Mouse (Mus musculus) gastrocnemius, adult 8-10 months (tissue): Measurements from ENCODE around the gene Sar1b. TPM values are rescaled to one million over a fixed set of nuclear protein-coding genes. Genes with fewer than 3 reads are reported as not detected.
"Not testable (repeated sequence)": the region's sequence is repeated elsewhere in the genome, so short reads cannot be mapped to it uniquely, and the experiment has no call there.

ENCODE experiments used
- DNase-seq, 2 experiments: peaks; one replicate each; pipeline ENCODE4 v3.0.0; 2022; ENCODE audit warnings: low spot score in 2 of 2
- total RNA-seq, 4 experiments: library from RNA; stranded (reverse); gene quantifications; 2 replicates each; pipeline ENCODE4 v1.2.4; 2022

The Sar1b gene
- total RNA-seq: 100 to 1,000 TPM; 497 to 597 (median 580) TPM

DNA sequence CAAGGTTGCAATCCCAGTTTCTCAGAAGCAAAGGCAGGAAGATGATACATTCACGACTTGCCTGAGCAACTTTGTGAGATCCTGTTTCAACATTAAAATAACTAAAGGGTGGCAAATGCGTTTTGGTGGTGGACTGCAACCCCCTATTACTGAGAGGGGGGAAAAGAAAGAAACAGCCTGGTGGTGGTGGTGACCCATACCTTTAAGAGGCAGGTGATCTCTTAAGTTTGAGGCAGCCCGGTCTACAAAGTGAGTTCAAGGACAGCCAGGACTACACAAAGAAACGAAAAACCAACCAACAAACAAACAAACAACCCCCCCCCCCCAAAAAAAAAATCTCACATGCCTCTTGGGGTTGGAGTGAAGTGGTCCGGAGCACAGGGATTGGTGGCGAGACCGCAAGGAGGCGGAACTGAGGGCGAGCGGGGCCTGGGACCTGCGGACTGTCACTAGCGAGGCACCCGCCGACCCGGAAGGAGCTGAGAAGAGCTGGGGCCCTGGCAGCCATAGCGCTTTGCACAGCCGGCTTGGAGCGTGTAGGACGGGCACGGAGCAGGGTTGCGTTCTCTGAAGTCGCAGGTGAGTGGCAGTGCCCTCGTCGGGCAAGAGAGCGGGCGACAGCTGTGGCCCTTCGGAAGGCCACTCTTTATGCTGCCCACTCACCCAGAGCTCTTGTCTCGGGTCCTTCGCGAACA lies at the start of gene Sar1b, which contains the start of gene Sec24a:
Sar1b (plus strand) TSS at position 475 of the 695 bp plus-strand sequence.
Sec24a (minus strand) TSS at position 422 of the 695 bp plus-strand sequence.
- DNase-seq: peak; percentile 75 to 85

DNA sequence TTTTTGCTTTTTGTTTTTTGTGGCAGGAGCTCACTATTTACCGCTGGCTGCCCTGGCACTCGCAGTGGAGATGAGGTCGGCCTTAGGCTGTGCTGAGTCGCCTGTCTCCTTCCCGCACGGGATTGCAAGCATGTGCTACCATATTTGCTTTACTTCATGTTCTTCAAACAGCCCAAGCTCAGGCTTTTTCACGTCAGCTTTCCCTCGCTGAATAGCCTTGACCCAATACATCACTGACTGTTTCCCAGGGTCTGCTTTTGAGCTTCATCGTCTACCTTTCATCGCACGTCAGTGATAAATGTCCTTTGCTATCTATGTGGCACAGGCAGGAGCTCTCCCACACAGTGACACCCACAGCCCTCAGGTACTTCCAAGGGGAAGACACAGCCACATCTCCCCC lies 42.4 kb upstream of the Sar1b start:
- no peak for DNase-seq

DNA sequence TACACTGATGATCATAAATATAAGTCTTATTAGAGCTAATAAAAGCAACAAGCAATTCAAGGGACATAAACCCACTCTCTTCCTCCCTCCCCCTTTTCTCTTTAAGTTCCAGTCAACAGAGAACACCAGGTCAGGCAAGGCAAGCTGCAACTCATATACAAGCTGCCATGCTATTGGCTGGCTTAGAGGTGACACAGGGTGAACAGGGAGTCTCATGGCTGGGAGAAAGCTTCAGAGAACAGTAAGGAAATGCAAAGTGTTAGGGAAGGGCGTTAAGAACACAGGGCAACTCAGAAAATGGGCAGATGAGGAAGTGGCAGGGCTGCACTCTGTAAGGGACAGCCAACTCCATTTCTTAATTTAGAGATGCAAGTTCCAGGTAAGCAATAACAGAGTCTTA lies 30.6 kb upstream of the Sar1b start:
- DNase-seq: no peak

DNA sequence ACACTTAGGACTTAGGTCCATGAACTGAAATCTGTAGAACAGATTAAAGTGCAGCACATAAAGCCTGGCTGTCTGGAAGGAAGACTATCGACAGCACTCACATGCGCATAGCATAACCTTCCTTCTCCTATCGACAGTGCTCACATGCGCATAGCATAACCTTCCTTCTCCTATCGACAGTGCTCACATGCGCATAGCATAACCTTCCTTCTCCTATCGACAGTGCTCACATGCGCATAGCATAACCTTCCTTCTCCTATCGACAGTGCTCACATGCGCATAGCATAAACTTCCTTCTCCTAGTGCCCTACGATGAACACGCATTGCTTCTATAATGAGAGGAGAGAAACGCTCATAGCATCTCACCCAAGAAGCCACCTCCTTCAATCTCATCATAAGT lies 29.3 kb upstream of the Sar1b start:
- DNase-seq: not testable (repeated sequence)

DNA sequence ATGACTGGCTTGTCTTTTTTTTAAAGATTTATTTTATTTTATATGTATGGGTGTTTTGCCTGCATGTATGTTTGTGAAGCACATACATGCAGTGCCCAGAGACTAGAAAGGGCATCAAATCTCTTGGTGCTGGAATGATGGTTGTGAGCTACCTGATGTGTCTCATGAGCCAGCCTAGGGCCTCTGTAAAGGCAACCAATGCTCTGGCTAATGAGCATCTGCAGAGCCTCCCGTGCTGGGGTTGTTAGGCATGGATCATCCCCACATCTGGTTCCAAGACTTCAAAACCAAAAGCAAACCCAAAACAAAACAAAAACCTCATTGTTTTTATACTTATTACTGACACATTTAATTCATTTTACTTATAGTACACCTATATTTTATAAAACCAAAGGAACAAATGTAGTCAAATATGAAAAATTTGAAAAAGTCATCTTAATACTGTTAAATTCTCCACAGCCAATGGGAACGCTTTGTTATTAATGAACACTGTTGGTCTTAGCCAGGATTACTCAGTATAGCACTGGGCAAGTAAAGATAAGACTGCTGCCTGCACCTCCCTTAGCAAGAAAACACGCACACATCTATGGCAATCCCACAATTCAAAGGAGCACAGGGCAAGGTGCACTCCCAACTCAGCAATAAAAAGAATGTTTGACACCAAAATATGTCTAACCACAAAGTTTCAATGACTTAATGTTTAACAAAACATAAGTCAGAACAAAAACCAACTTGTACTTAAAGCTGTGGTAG lies 24.7 kb upstream of the Sar1b start:
- DNase-seq: no peak

DNA sequence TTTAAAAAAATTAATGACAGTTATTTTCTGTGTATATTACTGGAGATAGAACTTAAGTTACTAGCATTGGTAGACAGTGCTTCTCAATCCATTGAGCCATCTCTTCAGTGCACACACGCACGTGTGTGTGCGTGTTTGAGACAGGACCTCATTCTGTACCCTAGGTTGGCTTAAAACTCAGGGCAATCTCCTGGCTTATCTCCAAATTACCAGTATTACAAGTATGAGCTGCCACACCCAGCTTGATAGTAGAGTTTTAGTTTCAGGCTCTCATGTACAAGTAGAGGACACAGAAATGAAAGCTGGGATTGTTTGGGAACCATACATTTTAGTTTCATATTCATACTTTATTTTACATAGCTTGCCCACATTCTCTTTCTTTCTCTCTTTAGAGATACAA lies 22.8 kb upstream of the Sar1b start:
- DNase-seq: no peak

DNA sequence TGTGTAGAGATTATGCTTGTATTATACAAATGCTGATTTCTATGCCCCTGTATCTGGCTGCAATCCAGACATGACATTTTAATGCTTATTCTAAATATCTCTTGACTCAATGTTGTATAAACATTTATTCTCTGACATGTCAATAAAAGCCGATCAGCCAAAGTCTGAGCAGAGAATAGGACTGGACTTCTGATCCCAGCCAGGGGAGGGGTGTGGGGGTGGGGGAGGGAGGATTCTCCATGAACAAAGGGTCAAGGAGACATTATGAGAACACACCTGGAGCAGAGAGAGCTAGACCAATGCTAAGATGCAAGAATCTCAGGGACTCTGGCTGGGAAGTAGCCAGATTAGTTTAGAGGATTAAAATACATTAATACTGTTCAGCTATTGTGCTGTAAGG lies 17.4 kb upstream of the Sar1b start:
- no peak for DNase-seq

DNA sequence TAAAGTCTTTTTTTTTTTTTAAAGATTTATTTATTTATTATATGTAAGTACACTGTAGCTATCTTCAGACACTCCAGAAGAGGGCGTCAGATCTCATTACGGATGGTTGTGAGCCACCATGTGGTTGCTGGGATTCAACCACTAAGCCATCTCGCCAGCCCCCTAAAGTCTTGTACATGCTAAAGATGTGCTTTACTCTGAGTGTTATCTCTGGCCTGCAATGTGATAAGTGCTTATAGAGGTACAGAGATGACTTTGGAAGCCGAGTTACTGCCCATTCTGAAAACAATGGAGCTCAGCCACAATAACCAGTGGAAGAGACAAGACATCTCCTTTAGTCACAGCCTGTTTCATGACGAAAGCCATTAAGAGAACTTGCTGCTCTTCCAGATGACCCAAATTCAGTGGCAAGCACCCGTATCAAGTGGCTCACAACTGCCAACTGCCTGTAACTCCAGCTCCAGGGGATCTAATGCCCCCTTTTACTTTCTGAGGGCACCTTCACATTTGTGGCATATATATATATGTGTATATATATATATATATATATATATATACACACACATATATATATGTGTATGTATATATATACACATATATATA lies 11.8 kb upstream of the Sar1b start:
- peak in 1 of 2 experiments; percentile 51 for DNase-seq

DNA sequence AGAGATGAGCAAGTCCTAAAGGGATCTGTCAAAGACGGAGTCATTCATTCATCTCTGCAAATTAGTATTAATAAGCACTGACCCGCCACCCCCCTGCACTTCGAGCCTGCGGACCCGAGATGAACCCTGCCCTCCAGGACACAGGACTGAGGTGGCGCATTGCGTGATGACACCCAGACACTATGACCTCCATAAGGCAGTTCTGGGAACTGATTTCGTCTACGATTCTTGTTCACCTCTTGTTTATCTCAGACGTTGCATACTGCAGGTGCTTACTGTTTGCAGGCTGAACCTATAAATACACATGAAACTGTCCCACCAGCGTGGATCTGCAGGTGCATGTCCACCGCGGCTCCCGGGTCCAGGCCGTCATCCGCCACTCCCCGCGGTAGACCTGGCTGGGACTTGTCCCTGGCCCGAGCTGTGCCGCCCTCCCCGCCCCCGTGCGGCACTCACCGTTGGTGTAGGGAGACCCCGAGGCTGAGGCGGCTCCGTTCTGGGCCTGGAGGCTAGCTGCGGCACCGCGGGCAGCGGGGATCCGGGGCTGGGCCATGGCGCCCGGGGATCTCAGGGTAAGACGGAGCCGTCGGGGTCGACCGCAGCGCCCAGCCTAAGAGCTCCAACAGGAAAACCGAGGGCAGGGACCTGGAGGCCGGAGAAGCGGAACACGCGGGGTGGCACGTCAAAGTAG lies 7.7 kb upstream of the Sar1b start:
- peak; percentile 40 to 44 for DNase-seq

DNA sequence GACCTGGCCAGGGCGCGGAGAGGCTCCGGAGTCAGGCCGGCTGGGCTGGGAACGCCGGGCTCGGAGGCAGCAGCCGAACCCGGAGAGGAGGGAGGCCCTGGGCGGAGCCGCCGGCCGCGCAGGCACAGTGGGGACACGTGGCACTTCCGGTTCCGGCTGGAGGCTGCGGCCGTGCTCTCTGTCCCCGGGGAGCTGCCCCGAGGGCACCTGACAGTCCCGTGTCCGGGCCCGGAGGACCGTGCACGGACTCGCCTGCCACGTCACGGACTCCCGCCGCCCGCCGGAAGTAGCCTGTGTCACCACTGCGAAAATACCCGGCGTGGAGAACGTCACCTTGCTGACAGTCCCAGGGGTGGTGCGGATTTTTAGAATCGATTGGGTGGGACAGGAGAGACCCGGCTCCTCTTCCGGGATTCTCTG lies 7.1 kb upstream of the Sar1b start:
- DNase-seq: peak; percentile 92 to 96

DNA sequence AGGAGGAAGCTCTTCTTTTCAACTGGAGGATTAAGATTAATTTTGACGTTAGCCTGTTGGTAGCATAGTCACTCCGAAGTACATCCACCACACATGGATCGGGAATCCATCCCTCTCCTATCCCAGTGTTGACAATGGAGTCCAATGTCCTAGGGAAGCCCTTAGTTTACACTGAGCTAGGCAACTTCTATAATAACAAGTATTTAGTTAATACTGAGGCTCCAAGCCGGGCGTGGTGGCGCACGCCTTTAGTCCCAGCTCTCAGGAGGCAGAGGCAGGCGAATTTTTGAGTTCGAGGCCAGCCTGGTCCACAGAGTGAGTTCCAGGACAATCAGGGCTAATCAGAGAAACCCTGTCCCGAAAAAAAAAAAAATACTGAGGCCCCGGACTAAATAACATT lies 6.5 kb upstream of the Sar1b start:
- no peak for DNase-seq

DNA sequence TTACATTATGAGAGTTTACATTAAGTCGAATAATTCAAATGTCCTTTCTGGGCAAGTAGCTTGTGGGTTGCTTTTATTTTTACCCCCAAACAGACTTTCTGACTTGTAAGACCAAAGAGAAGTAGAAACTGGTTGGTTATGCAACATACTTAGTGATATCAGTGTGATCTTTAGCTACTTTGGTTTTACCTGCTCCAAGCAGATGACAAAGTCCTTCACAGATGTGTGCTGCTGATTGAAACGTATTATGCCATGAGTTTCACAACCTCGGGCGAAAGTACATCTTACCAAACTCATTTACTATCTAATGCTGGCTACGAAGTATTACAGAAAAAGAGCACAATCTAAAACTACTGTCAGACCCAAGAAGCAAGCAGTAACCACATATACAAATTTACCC lies 5.9 kb upstream of the Sar1b start:
- no peak for DNase-seq

DNA sequence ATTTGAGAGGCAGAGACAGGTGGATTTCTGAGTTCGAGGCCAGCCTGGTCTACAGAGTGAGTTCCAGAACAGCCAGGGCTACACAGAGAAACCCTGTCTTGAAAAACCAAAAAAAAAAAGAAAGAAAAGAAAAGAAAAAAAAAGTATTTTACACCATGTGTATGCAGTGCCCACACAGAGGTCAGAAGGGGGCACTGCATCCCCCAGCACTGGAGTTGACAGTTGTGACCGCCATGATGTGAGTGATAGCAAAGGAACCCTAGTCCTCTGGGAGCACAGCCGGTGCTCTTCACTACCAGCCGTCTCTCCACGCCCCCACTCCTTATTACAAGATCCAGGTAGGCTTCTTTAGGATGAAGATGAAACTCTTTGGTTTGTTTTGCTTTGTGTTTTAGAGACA lies 5.3 kb upstream of the Sar1b start:
- not testable (repeated sequence) for DNase-seq

DNA sequence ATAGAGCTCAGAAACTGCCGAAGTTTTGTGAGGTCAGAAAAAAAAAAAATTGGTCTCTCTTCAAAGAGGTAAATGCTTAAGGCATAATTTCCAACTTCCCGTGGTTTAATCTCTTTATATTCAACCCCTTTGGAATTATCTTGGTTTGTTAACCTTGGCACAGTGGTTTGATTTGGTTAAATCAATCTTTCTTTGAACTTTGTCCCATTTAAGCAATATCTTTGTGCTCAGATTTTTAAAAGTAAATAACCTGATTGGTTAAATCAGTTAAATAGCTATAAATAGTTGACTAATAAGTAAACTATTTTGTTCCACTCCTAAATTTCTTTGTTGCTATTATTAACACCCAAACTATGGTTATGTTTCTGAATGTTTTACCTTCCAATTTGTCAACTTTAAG lies 4.2 kb upstream of the Sar1b start:
- DNase-seq: no peak

DNA sequence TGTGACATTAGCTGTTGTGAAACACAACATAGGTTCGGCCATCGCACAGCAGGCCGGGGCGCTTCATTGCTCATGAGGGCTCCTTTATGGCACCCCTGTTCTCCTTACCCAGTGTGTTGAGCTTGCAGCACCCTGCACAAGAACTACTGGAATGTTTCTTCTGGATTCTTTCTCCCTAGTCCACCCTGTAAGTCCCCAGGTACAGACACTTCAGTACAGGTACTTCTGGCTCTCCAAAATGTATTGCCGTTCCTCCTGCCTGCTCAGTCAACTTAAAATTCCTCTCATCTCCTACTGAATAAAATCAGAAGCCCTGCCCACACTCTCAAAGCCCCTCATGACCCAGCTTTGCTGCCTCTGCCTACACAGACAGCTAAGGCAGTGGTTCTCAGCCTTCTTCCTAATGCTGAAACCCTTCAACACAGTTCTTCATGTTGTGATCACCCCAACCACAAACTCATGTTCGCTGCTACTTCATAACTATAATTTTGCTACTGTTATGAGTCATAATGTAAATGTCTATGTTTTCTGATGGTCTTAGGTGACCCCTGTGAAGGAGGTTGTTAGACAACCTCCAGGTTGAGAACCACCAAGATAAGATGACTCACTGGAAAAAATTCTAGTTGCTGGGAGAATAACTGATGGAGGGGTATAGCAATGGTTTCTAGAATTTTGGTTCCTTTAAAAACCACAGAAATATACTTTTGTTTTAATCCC lies 3.4 kb upstream of the Sar1b start:
- DNase-seq: no peak

DNA sequence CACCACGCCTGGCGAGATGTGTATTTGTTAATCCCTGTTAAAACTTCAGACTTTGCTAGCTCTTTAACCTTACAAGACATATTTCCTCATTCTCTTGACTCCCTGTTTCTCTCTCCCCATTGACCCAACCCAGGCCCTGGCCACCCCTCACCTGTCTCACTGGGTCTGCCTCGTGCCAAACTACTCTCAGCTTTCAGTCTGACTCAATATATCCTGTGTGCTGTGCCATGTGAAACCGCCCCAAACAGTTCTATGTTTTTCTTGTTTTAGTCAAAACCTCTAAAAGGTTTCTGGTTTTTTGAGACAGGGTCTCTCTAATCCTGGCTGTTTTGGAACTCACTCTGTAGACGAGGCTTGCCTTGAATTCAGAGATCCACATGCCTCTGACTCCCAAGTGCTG lies 2.2 kb upstream of the Sar1b start:
- DNase-seq: no peak

DNA sequence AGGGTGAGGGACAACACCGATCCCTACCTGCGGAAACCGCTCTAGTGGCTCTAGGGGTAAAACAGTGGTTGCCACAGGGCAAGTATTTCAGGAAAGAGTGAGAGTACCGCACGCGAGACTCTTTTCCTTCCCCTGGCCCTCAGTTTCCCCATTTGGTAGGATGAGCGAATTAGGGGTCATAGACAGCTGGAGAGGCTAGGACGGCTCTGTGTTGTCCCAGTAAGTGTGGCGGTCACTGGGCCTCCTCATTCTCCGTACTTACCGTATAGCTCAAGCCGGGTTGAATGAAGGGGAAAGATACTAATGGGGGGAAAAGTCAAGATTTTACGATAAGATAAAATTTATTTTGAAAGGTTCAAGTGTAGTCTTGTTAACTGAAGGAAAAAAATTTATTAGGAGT lies 468 bp downstream of the Sar1b start:
- DNase-seq: no peak

DNA sequence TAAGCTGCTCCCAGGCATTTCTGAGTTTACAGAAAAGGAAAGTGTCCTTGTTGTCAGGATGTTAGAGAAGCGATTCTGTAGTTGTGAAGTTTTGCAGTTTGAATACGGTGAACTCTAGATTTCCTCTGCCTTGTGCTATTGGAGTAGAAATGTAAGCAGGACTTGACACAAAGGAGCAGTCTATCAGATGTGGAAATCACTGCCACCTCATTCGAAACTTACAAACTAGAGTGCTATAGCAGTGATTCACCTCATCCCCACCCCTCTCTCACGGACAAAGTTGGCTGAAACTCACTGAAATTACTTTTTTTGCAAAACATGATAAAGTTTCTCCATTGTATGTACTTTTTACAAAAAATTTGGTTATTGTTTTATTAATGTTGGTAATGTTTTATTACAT lies 1.3 kb downstream of the Sar1b start:
- no peak for DNase-seq

DNA sequence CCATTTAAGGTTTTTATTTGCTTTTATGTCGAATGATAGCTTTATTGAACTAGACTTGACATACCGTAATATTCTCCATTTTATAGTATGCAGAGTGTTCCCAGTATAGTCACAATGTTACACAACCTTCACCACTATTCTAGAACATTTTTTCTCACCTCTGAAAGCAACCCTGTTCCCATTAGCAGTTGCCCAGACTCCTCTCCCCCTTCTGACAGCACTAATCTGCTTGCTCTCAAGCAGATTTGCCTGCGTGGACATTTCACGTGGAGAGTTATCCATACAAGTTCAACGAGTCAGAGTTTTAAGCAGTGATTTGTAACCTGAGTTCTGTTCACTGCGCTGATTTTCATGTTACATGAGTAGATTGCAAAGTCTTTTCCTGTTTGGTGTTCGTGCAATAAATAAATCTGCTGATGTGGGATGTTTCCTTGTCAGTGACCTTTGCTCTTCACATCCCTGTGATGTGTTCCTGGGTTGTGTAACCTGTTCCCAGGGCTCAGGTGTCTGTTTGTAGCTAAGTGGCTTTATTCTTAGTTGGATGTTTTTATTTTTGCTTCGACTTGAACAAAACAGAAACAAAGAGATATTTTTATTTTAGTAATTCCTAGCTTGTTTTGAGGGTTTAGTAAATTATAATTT lies 4.2 kb downstream of the Sar1b start:
- DNase-seq: peak; percentile 28 to 47

DNA sequence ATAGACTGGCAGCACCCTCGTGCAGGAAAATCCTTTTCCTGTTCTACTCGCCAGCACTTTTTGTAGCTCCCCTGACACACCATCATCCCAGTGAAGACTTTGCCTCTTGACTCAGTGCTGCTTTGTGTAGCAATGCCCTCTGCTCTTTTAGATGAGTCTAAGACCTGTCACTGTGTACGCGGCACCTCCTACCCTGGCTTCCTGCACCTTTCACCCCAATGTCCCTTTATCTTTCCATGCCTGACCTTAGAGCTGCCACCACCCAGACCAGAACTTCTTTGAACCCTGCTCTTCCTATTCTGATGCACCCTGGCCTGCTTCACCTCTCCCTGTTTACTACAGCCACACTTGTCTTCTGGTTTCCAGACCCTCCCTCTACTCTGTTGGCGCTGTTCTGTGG lies 4.8 kb downstream of the Sar1b start:
- DNase-seq: no peak

DNA sequence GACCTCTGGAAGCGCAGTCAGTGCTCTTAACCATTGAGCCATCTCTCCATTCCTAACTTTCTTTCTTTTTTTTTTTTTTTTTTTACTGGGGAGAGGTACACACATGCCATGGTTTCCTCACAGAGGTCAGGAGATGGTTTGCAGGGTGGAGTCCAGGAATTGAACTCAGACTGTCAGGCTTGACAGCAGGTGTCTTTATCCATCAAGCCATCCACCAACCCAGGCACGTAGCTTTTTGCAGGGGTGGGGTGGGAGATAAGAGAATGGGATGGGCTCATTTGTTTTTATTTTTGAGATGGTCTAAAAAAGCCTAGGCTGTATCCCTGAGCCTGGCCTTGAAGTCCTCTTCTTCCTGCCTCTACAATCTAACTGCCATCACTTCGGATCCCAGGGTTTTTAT lies 12.0 kb downstream of the Sar1b start:
- DNase-seq: no peak
